Mouse (Mus musculus) B cell, adult 2 months (primary cell): ENCODE data around the gene Gm11146.

Source experiments
- DNase-seq, 2 experiments: peaks; one replicate each; pipeline ENCODE4 v3.0.0; 2022

The Gm11146 gene

GRCm38 (mm10) chr16:77601994-77602393 lies at the start of gene Gm11146:
TSS of gene Gm11146 (minus strand) at chr16:77602094.
- DNase-seq, result no peak

- no peak for DNase-seq
Measured at GRCm38 (mm10) chr16:77650596-77650995, 48.7 kb upstream of the Gm11146 start.

GRCm38 (mm10) chr16:77649006-77649405 lies 47.1 kb upstream of the Gm11146 start:
- no peak for DNase-seq

GRCm38 (mm10) chr16:77648181-77648580 lies 46.3 kb upstream of the Gm11146 start:
- DNase-seq, result no peak

- no peak for DNase-seq
Measured at GRCm38 (mm10) chr16:77646146-77646545, 44.3 kb upstream of the Gm11146 start.

GRCm38 (mm10) chr16:77644976-77645375 lies 43.1 kb upstream of the Gm11146 start:
- DNase-seq, result no peak

GRCm38 (mm10) chr16:77643871-77644720 lies 42.2 kb upstream of the Gm11146 start:
- DNase-seq, result peak; percentile 41 to 49

GRCm38 (mm10) chr16:77643036-77643870 lies 41.4 kb upstream of the Gm11146 start:
- no peak for DNase-seq

GRCm38 (mm10) chr16:77636497-77636896 lies 34.6 kb upstream of the Gm11146 start:
- DNase-seq, result no peak

- no peak for DNase-seq
Measured at GRCm38 (mm10) chr16:77632315-77632881, 30.5 kb upstream of the Gm11146 start.

- no peak for DNase-seq
Measured at GRCm38 (mm10) chr16:77622681-77623080, 20.8 kb upstream of the Gm11146 start.

- DNase-seq, result no peak
Measured at GRCm38 (mm10) chr16:77602581-77602980, 687 bp upstream of the Gm11146 start.

GRCm38 (mm10) chr16:77598787-77599186 lies 3.1 kb downstream of the Gm11146 start:
- no peak for DNase-seq

GRCm38 (mm10) chr16:77596556-77596955 lies 5.3 kb downstream of the Gm11146 start:
- no peak for DNase-seq

- no peak for DNase-seq
Measured at GRCm38 (mm10) chr16:77595661-77596060, 6.2 kb downstream of the Gm11146 start.

- no peak for DNase-seq
Measured at GRCm38 (mm10) chr16:77594553-77594952, 7.3 kb downstream of the Gm11146 start.

- DNase-seq, result no peak
Measured at GRCm38 (mm10) chr16:77593828-77594421, 8.0 kb downstream of the Gm11146 start.

- no peak for DNase-seq
Measured at GRCm38 (mm10) chr16:77592986-77593385, 8.9 kb downstream of the Gm11146 start.

- DNase-seq, result no peak
Measured at GRCm38 (mm10) chr16:77573036-77573435, 28.9 kb downstream of the Gm11146 start.

GRCm38 (mm10) chr16:77569457-77569856 lies 32.4 kb downstream of the Gm11146 start:
- DNase-seq, result no peak

GRCm38 (mm10) chr16:77568384-77568783 lies 33.5 kb downstream of the Gm11146 start:
- no peak for DNase-seq

GRCm38 (mm10) chr16:77562852-77563251 lies 39.0 kb downstream of the Gm11146 start:
- DNase-seq, result no peak
